In genomic region chr19:54297663-54298388, GRCm38 (mm10) we compare ENCODE assay signal across 29 mouse cellular contexts.
DNase-seq lines count a peak whose midpoint lies in the region; ATAC-seq and TF ChIP-seq lines count a peak whose summit lies in the region.
"Had no signal": no experiment of that assay in that cellular context is flagged by ENCODE, and none has a peak within 500 bp of the region (broad histone marks: within the 10 kb centered on the region; RNA-seq: fewer than 3 reads in every experiment).

No protein-coding gene starts in this region.

- no peaks in the 10 kb centered on the region for H3K4me1 ChIP-seq in heart, embryonic 10.5 days
- peaks cover 10% of the 10 kb centered on the region for H3K4me1 ChIP-seq in kidney, embryonic 15.5 days
- H3K4me1 ChIP-seq in midbrain, postnatal 0 days (ENCODE audit: insufficient read depth, low read length) = no peaks in the 10 kb centered on the region
- no peaks in the 10 kb centered on the region for H3K4me1 ChIP-seq in midbrain, embryonic 14.5 days (ENCODE audit: control insufficient read depth, insufficient read depth, low read length)
- no peaks in the 10 kb centered on the region for H3K4me1 ChIP-seq in neural tube, embryonic 15.5 days
- H3K4me1 ChIP-seq: embryonic facial prominence, embryonic 10.5 days; embryonic facial prominence, embryonic 13.5 days; forebrain, embryonic 13.5 days; heart, embryonic 12.5 days; heart, embryonic 15.5 days; hindbrain, embryonic 10.5 days; hindbrain, embryonic 15.5 days had no signal

- H3K4me2 ChIP-seq in kidney, embryonic 15.5 days = 0 out of 2 replicates have a peak overlapping the region, but pooled peaks have one; percentile 21
- H3K4me2 ChIP-seq in midbrain, postnatal 0 days (ENCODE audit: low read depth, low read length, poor library complexity, severe bottlenecking) = no peak overlapping the region
- no peak overlapping the region for H3K4me2 ChIP-seq in midbrain, embryonic 14.5 days (ENCODE audit: low read length)
- H3K4me2 ChIP-seq in neural tube, embryonic 15.5 days = no peak overlapping the region
- H3K4me2 ChIP-seq: embryonic facial prominence, embryonic 13.5 days; forebrain, embryonic 13.5 days; heart, embryonic 12.5 days; heart, embryonic 15.5 days; hindbrain, embryonic 15.5 days had no signal

- ATAC-seq in kidney, embryonic 15.5 days (replicated peaks; ENCODE audit: low FRiP score) = peak; percentile 76
- no peak for ATAC-seq in midbrain, postnatal 0 days (ENCODE audit: low FRiP score)
- ATAC-seq in midbrain, embryonic 14.5 days (ENCODE audit: low FRiP score, low TSS enrichment) = no peak
- no peak; the same call in 1 of the 2 replicates for ATAC-seq in neural tube, embryonic 15.5 days (ENCODE audit: low FRiP score)
- ATAC-seq: activated CD4-positive, CD25-positive, alpha-beta regulatory T cell, adult 4 months; forebrain, embryonic 13.5 days; forebrain, embryonic 16.5 days had no signal

- H3K36me3 ChIP-seq in heart, embryonic 10.5 days = no peaks in the 10 kb centered on the region
- no peaks in the 10 kb centered on the region for H3K36me3 ChIP-seq in kidney, embryonic 15.5 days
- H3K36me3 ChIP-seq in midbrain, postnatal 0 days (ENCODE audit: insufficient read depth, low read length) = no peaks in the 10 kb centered on the region
- no peaks in the 10 kb centered on the region for H3K36me3 ChIP-seq in midbrain, embryonic 14.5 days (ENCODE audit: control insufficient read depth, insufficient read depth, low read length)
- no peaks in the 10 kb centered on the region for H3K36me3 ChIP-seq in neural tube, embryonic 15.5 days
- H3K36me3 ChIP-seq: embryonic facial prominence, embryonic 10.5 days; embryonic facial prominence, embryonic 13.5 days; heart, embryonic 12.5 days; heart, embryonic 15.5 days; hindbrain, embryonic 10.5 days; hindbrain, embryonic 15.5 days had no signal

- 79% methylated on average over 10 of the region's 10 CpGs for WGBS in heart, embryonic 10.5 days
- WGBS in kidney, embryonic 15.5 days = 28% methylated on average over 10 of the region's 10 CpGs
- 76% methylated on average over 10 of the region's 10 CpGs for WGBS in midbrain, postnatal 0 days
- 79% methylated on average over 10 of the region's 10 CpGs for WGBS in midbrain, embryonic 14.5 days
- WGBS in neural tube, embryonic 15.5 days = 38% methylated on average over 10 of the region's 10 CpGs

- no peak overlapping the region for H3K9ac ChIP-seq in kidney, embryonic 15.5 days
- no peak overlapping the region for H3K9ac ChIP-seq in midbrain, postnatal 0 days (replicated peaks; ENCODE audit: low read length, poor library complexity, severe bottlenecking)
- H3K9ac ChIP-seq in midbrain, embryonic 14.5 days (replicated peaks; ENCODE audit: low read length) = no peak overlapping the region
- H3K9ac ChIP-seq in neural tube, embryonic 15.5 days (replicated peaks) = no peak overlapping the region
- H3K9ac ChIP-seq: embryonic facial prominence, embryonic 13.5 days; forebrain, embryonic 13.5 days; heart, embryonic 12.5 days; heart, embryonic 15.5 days; hindbrain, embryonic 15.5 days had no signal

- H3K27ac ChIP-seq in heart, embryonic 10.5 days = no peak overlapping the region
- H3K27ac ChIP-seq in kidney, embryonic 15.5 days = no peak overlapping the region
- no peak overlapping the region for H3K27ac ChIP-seq in midbrain, postnatal 0 days (ENCODE audit: low read depth, low read length)
- no peak overlapping the region for H3K27ac ChIP-seq in midbrain, embryonic 14.5 days (replicated peaks; ENCODE audit: low read depth, low read length)
- H3K27ac ChIP-seq in neural tube, embryonic 15.5 days (replicated peaks) = 0 out of 2 replicates have a peak overlapping the region, but pooled peaks have one; percentile 2
- H3K27ac ChIP-seq: embryonic facial prominence, embryonic 10.5 days; embryonic facial prominence, embryonic 13.5 days; forebrain, embryonic 13.5 days; heart, embryonic 15.5 days; hindbrain, embryonic 10.5 days; hindbrain, embryonic 15.5 days had no signal

- TF ChIP-seq CTCF in midbrain, postnatal 0 days (IDR thresholded peaks at IDR 0.05) = no peak

- peak; percentile 35 for DNase-seq in heart, adult 11 months
- no peak for DNase-seq in heart, embryonic 10.5 days (ENCODE audit: low spot score)
- no peak for DNase-seq in kidney, postnatal 10 days
- DNase-seq in midbrain, postnatal 0 days (ENCODE audit: low spot score) = peak; percentile 5
- no peak for DNase-seq in midbrain, embryonic 14.5 days
- DNase-seq in layer of hippocampus, postnatal 14 days (ENCODE audit: low spot score in 2 of 2) = no peak
- DNase-seq: adrenal gland, adult 8-10 months; adrenal gland, postnatal 25 days; cerebellum, adult 11-12 months; cerebellum, adult 8-10 months; cerebellum, postnatal 10 days; cerebellum, postnatal 36 days; embryo, embryonic 11 days; gastrocnemius, postnatal 10 days; gastrocnemius, postnatal 36 days; heart, postnatal 10 days; heart, postnatal 36 days had no signal

- no peaks in the 10 kb centered on the region for H3K27me3 ChIP-seq in heart, embryonic 10.5 days (ENCODE audit: insufficient read depth, poor library complexity, severe bottlenecking)
- no peaks in the 10 kb centered on the region; the same call in 1 of the 2 replicates for H3K27me3 ChIP-seq in kidney, embryonic 15.5 days
- H3K27me3 ChIP-seq in midbrain, postnatal 0 days (ENCODE audit: insufficient read depth, low read length) = no peaks in the 10 kb centered on the region
- H3K27me3 ChIP-seq in midbrain, embryonic 14.5 days (ENCODE audit: control insufficient read depth, insufficient read depth, low read length) = no peaks in the 10 kb centered on the region
- no peaks in the 10 kb centered on the region for H3K27me3 ChIP-seq in neural tube, embryonic 15.5 days (replicated peaks)
- H3K27me3 ChIP-seq: embryonic facial prominence, embryonic 13.5 days; forebrain, embryonic 13.5 days; heart, embryonic 12.5 days; heart, embryonic 15.5 days; hindbrain, embryonic 15.5 days had no signal

- no peak overlapping the region for H3K4me3 ChIP-seq in heart, embryonic 10.5 days
- H3K4me3 ChIP-seq in kidney, embryonic 15.5 days (replicated peaks) = no peak overlapping the region
- H3K4me3 ChIP-seq in midbrain, postnatal 0 days (ENCODE audit: low read depth, low read length) = no peak overlapping the region
- H3K4me3 ChIP-seq in midbrain, embryonic 14.5 days (replicated peaks; ENCODE audit: low read depth, low read length) = no peak overlapping the region
- no peak overlapping the region for H3K4me3 ChIP-seq in neural tube, embryonic 15.5 days (replicated peaks)
- H3K4me3 ChIP-seq: embryonic facial prominence, embryonic 10.5 days; embryonic facial prominence, embryonic 13.5 days; erythroblast, embryonic 14.5 days; forebrain, embryonic 13.5 days; heart, embryonic 12.5 days; heart, embryonic 15.5 days; hindbrain, embryonic 10.5 days; hindbrain, embryonic 15.5 days had no signal

- no peaks in the 10 kb centered on the region for H3K9me3 ChIP-seq in heart, embryonic 10.5 days
- no peaks in the 10 kb centered on the region for H3K9me3 ChIP-seq in kidney, embryonic 15.5 days (replicated peaks)
- H3K9me3 ChIP-seq in midbrain, postnatal 0 days (ENCODE audit: low read length) = no peaks in the 10 kb centered on the region
- H3K9me3 ChIP-seq in midbrain, embryonic 14.5 days (ENCODE audit: control insufficient read depth, low read length) = no peaks in the 10 kb centered on the region
- no peaks in the 10 kb centered on the region for H3K9me3 ChIP-seq in neural tube, embryonic 15.5 days (replicated peaks)
- H3K9me3 ChIP-seq: embryonic facial prominence, embryonic 10.5 days; embryonic facial prominence, embryonic 13.5 days; forebrain, embryonic 13.5 days; heart, embryonic 12.5 days; heart, embryonic 15.5 days; hindbrain, embryonic 10.5 days; hindbrain, embryonic 15.5 days had no signal

Comparison
In these comparisons a context has a peak if more than half of its experiments do, and no peak if none do; other contexts are left out.
1. DNase-seq: peak in heart, adult 11 months (single experiment) and midbrain, postnatal 0 days (single experiment); none in heart, embryonic 10.5 days (single experiment), kidney, postnatal 10 days (single experiment), midbrain, embryonic 14.5 days (single experiment) and layer of hippocampus, postnatal 14 days (0 of 2).